Mouse (Mus musculus) heart, adult 2 months (tissue): ENCODE results near the gene Sox15. TPM values are rescaled to one million over a fixed set of nuclear protein-coding genes. Genes with fewer than 3 reads are reported as not detected.
"Not testable (repeated sequence)": the region's sequence is repeated elsewhere in the genome, so short reads cannot be mapped to it uniquely, and the experiment has no call there.

Experiments used
- DNase-seq, 2 experiments: peaks; one replicate each; pipeline ENCODE4 v3.0.0; 2021
- H3K27ac ChIP-seq: fragments of 200-600 bp; 2 replicates; pipeline ENCODE4 v1.8.1; 2022
- H3K27me3 ChIP-seq: fragments of 200-500 bp; 2 replicates; pipeline ENCODE4 v1.6.1; 2012; ENCODE audit warnings: mild to moderate bottlenecking, low read length, inconsistent platforms, mixed read lengths; ENCODE audit not compliant: control insufficient read depth, insufficient read depth
- H3K36me3 ChIP-seq: fragments of 200-500 bp; 2 replicates; pipeline ENCODE4 v1.6.1; 2012; ENCODE audit warnings: low read length, inconsistent platforms; ENCODE audit not compliant: control insufficient read depth, insufficient read depth
- H3K4me1 ChIP-seq: fragments of 200-500 bp; 2 replicates; pipeline ENCODE4 v1.6.1; 2011; ENCODE audit warnings: low read length; ENCODE audit not compliant: control insufficient read depth, insufficient read depth
- H3K4me3 ChIP-seq: fragments of 200-600 bp; 2 replicates; pipeline ENCODE4 v1.8.1; 2022
- H3K79me2 ChIP-seq: fragments of 200-500 bp; replicated peaks from 2 replicates; pipeline ENCODE4 v1.6.1; 2012; ENCODE audit warnings: mild to moderate bottlenecking, inconsistent platforms, low read length, moderate library complexity, mixed read lengths; ENCODE audit not compliant: control insufficient read depth, insufficient read depth
- H3K9ac ChIP-seq: fragments of 200-500 bp; 2 replicates; pipeline ENCODE4 v1.6.1; 2012; ENCODE audit warnings: low read depth, mild to moderate bottlenecking, control low read depth, inconsistent platforms, low read length, mixed read lengths
- CTCF ChIP-seq: fragments of 200-600 bp; IDR thresholded peaks from 2 replicates; pipeline ENCODE4 v1.8.1; 2022; ENCODE audit warnings: antibody characterized with exemption, mild to moderate bottlenecking, moderate library complexity
- EP300 ChIP-seq: fragments of 200-500 bp; IDR thresholded peaks from 2 replicates; pipeline ENCODE4 v1.6.1; 2011; ENCODE audit warnings: low read depth, low read length, control low read depth; ENCODE audit not compliant: insufficient read depth
- POLR2A ChIP-seq: fragments of 200-500 bp; IDR thresholded peaks from 2 replicates; pipeline ENCODE4 v1.6.1; 2011; ENCODE audit warnings: mild to moderate bottlenecking, low read depth, low read length, control low read depth; ENCODE audit not compliant: insufficient read depth
- WGBS: fragments of 180-500 bp; shearing (Covaris S2); methylation state at CpG from one replicate; pipeline ENCODE4 v1.1.7; 2018; 5-methylcytosine and 5-hydroxymethylcytosine counted together
- intact Hi-C: fragments of 180-260 bp; cut with DNase I; formaldehyde crosslinking; loops from one replicate; pipeline ENCODE4 v1.15.1; 2025
- polyA plus RNA-seq: library from polyadenylated mRNA; depleted of rRNA; stranded (reverse); fragments of >200 nt; gene quantifications from 2 replicates; pipeline ENCODE4 v1.2.3, GENCODE M21; 2012
- total RNA-seq, 2 experiments: library from RNA; stranded (reverse); gene quantifications; 2 replicates each; pipeline ENCODE4 v1.2.3; 2021

The Sox15 gene
- total and polyA plus RNA-seq, 3 experiments: not detected

DNA sequence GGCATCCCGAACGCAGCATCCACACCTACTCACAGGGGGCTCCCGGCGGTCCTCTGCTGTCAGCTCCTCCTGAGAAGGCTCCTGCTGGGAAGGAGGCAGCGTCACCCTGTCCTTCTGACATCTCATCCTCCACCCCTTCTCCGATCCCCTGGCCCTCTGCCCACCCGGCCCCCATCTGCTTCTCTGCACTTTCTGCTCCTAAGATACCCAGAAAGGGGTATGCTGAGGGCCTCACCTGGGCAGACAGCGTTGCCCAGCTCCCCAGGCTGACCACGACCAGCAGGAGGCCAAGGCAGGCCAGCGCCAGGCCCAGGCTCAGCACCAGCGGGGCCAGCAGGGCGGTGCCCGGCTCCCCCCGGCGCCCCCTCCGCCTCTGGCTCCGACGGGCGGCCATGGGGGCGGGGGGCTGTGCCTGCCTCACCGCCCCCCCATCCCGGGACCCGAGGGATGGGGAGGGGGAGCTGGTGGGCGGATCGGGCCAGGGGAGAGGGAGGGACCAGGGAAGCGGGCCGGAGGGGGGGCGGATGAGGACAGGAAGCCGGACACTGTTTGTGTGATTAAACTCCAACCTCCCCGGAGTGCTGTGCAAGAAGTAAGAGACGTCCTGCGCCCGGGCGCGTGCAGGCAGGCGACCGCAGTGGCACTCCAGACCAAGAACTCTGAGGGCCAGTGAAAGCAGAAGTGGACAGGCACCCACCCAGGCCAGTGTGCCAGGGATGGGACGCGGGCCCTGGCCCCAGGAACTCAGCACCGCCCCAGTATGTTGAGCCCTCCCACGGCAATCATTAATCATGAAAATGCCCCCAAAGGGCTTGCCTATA lies 40.5 kb downstream of the Sox15 start, which contains the start of the genes Tnfsf12 and Tnfsfm13:
Gene Tnfsf12, minus strand, starts transcription at position 489 of the 821 bp plus-strand sequence.
Gene Tnfsfm13, minus strand, starts transcription at position 738 of the 821 bp plus-strand sequence.
- intact Hi-C loops: no loop called here
- peak within 1 kb of the TSS; percentile 88 for H3K9ac ChIP-seq
- peak within 1 kb of the TSS; percentile 95 for H3K27ac ChIP-seq
- peak within 1 kb of the TSS; percentile 72 for H3K4me3 ChIP-seq
- WGBS: 5% methylated on average over 40 of the region's 41 CpGs
- no peaks in the 10 kb centered on the region for H3K36me3 ChIP-seq
- no peaks in the 10 kb centered on the region for H3K79me2 ChIP-seq
- H3K4me1 ChIP-seq: peaks cover 7% of the 10 kb centered on the region
- TF ChIP-seq POLR2A (peak; percentile 89), CTCF (peak; percentile 56), EP300 (0 out of 2 replicates have a peak, but pooled peaks have one; percentile 51)
- no peaks in the 10 kb centered on the region for H3K27me3 ChIP-seq
- peak; percentile 90 for DNase-seq

DNA sequence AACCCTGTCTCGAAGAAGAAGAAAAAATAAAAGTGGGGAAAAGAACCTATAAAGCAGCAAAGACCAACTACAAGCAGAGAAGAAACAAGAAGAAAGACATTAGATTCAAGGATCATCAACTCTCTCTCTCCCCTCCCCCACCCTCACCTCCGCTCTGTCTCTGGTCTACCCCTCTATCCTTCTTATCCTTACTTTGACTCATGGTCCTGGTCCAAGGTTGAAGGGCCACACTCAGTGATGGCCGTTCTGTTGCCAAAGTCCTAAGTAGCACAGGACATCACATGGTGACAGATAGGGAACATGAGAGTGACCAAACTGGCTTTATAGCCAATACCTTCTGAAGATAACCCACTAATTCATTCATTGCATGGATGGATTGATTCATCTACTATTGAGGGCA lies 42.3 kb downstream of the Sox15 start:
- no peak overlapping the region for H3K4me3 ChIP-seq
- H3K79me2 ChIP-seq: no peaks in the 10 kb centered on the region
- DNase-seq: no peak
- H3K27ac ChIP-seq: no peak overlapping the region
- peaks cover 7% of the 10 kb centered on the region for H3K4me1 ChIP-seq
- H3K36me3 ChIP-seq: no peaks in the 10 kb centered on the region
- TF ChIP-seq CTCF: no peak
- no peak for TF ChIP-seq POLR2A
- no peak for TF ChIP-seq EP300
- intact Hi-C loops: no loop called here
- 76% methylated on average over 3 of the region's 3 CpGs for WGBS
- H3K9ac ChIP-seq: no peak overlapping the region
- no peaks in the 10 kb centered on the region for H3K27me3 ChIP-seq

- H3K4me1 ChIP-seq: peaks cover 3% of the 10 kb centered on the region
- no peak overlapping the region for H3K9ac ChIP-seq
- no peak overlapping the region for H3K4me3 ChIP-seq
- TF ChIP-seq EP300: no peak
- peak; percentile 35 for TF ChIP-seq CTCF
- no peak overlapping the region for H3K27ac ChIP-seq
- intact Hi-C loops: no loop called here
- no peaks in the 10 kb centered on the region for H3K27me3 ChIP-seq
- no peak for DNase-seq
- H3K36me3 ChIP-seq: no peaks in the 10 kb centered on the region
- H3K79me2 ChIP-seq: no peaks in the 10 kb centered on the region
- 68% methylated on average over 5 of the region's 5 CpGs for WGBS
These were observed 43.5 kb downstream of the Sox15 start for GRCm38 (mm10) chr11:69698574-69698973.

GRCm38 (mm10) chr11:69699595-69699994 lies 44.5 kb downstream of the Sox15 start:
- H3K79me2 ChIP-seq: no peaks in the 10 kb centered on the region
- intact Hi-C loops: no loop called here
- no peak for DNase-seq
- WGBS: 36% methylated on average over 1 of the region's 1 CpGs
- TF ChIP-seq POLR2A: no peak
- TF ChIP-seq EP300: no peak
- no peak for TF ChIP-seq CTCF
- H3K4me1 ChIP-seq: peaks cover 1% of the 10 kb centered on the region; the same call in 1 of the 2 replicates
- no peaks in the 10 kb centered on the region for H3K27me3 ChIP-seq
- H3K27ac ChIP-seq: no peak overlapping the region
- H3K9ac ChIP-seq: no peak overlapping the region
- no peak overlapping the region for H3K4me3 ChIP-seq
- H3K36me3 ChIP-seq: no peaks in the 10 kb centered on the region

- H3K4me1 ChIP-seq, H3K27ac ChIP-seq, H3K4me3 ChIP-seq, intact Hi-C loops, H3K9ac ChIP-seq, H3K27me3 ChIP-seq, DNase-seq, H3K36me3 ChIP-seq, H3K79me2 ChIP-seq: not testable (repeated sequence)
- WGBS: 95% methylated on average over 10 of the region's 10 CpGs
These were observed 47.8 kb downstream of the Sox15 start for GRCm38 (mm10) chr11:69702886-69703285.

DNA sequence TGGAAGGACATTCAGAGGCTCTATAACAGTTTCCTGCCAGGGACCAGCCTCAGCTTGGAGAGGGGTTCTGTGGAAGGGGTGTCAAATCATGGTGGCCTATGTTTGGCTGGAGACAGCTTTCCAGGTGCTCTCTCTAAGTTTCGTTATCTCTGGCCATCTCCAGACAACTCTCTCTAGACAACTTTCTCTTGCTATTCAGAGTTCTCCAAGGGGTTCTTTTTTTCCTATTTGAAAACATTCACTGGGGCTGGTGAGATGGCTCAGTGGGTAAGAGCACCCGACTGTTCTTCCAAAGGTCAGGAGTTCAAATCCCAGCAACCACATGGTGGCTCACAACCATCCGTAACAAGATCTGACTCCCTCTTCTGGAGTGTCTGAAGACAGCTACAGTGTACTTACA lies 48.3 kb downstream of the Sox15 start:
- H3K9ac ChIP-seq, H3K4me3 ChIP-seq, DNase-seq, H3K36me3 ChIP-seq, H3K27ac ChIP-seq, H3K27me3 ChIP-seq, H3K79me2 ChIP-seq, H3K4me1 ChIP-seq, intact Hi-C loops: not testable (repeated sequence)
- WGBS: 89% methylated on average over 3 of the region's 3 CpGs
